ENCODE assay signal across 14 mouse cellular contexts in the genomic region with DNA sequence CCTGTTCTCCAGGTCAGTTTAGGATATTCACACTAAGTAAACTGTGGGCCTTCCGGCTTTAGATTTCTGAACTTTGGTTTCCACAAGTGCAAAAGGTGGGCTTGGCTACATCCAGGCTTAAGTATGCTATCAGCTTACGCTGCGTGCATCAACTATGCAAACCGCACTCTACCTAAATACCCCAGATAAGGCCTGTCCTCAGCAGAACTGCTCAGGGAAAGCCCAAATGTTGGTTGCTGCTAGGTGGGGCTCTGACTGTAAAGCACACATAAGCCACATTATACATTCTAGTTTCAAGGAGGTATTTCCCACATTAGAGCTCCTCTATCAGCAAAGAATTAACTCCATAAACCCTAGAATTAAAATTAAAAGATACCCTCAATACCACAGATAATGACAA.
"Had no signal": no experiment of that assay in that cellular context is flagged by ENCODE, and none has a peak within 500 bp of the region (broad histone marks: within the 10 kb centered on the region; RNA-seq: fewer than 3 reads in every experiment).

No protein-coding gene starts in this region.

- DNase-seq: kidney, adult 18-20 months; kidney, postnatal 10 days; kidney, postnatal 4 days; left cerebral cortex, postnatal 4 days; lung, adult 18-20 months; lung, postnatal 10 days; lung, postnatal 4 days; right cerebral cortex, postnatal 14 days; thymus, postnatal 4 days had no signal

- ATAC-seq: intestine, embryonic 15.5 days; midbrain, embryonic 13.5 days had no signal

- H3K36me3 ChIP-seq: intestine, embryonic 15.5 days; limb, embryonic 13.5 days; midbrain, embryonic 13.5 days had no signal

- H3K4me3 ChIP-seq: intestine, embryonic 15.5 days; layer of hippocampus, adult 2 months; limb, embryonic 13.5 days; megakaryocyte, embryonic 14.5 days; midbrain, embryonic 13.5 days had no signal

- H3K27ac ChIP-seq: intestine, embryonic 15.5 days; layer of hippocampus, adult 2 months; limb, embryonic 13.5 days; midbrain, embryonic 13.5 days had no signal

- H3K4me1 ChIP-seq: intestine, embryonic 15.5 days; limb, embryonic 13.5 days had no signal

- H3K9ac ChIP-seq: intestine, embryonic 15.5 days; limb, embryonic 13.5 days; midbrain, embryonic 13.5 days had no signal

- H3K9me3 ChIP-seq: intestine, embryonic 15.5 days; limb, embryonic 13.5 days; megakaryocyte, embryonic 14.5 days; midbrain, embryonic 13.5 days had no signal

- H3K4me2 ChIP-seq: intestine, embryonic 15.5 days; limb, embryonic 13.5 days; midbrain, embryonic 13.5 days had no signal

- H3K27me3 ChIP-seq: intestine, embryonic 15.5 days; limb, embryonic 13.5 days; megakaryocyte, embryonic 14.5 days; midbrain, embryonic 13.5 days had no signal
